Mouse (Mus musculus) layer of hippocampus, adult 11-12 months (tissue): ENCODE data around the gene Il15ra.

Source experiments
- DNase-seq: peaks from one replicate; pipeline ENCODE4 v3.0.0; 2022; ENCODE audit warnings: low spot score

The Il15ra gene

DNA sequence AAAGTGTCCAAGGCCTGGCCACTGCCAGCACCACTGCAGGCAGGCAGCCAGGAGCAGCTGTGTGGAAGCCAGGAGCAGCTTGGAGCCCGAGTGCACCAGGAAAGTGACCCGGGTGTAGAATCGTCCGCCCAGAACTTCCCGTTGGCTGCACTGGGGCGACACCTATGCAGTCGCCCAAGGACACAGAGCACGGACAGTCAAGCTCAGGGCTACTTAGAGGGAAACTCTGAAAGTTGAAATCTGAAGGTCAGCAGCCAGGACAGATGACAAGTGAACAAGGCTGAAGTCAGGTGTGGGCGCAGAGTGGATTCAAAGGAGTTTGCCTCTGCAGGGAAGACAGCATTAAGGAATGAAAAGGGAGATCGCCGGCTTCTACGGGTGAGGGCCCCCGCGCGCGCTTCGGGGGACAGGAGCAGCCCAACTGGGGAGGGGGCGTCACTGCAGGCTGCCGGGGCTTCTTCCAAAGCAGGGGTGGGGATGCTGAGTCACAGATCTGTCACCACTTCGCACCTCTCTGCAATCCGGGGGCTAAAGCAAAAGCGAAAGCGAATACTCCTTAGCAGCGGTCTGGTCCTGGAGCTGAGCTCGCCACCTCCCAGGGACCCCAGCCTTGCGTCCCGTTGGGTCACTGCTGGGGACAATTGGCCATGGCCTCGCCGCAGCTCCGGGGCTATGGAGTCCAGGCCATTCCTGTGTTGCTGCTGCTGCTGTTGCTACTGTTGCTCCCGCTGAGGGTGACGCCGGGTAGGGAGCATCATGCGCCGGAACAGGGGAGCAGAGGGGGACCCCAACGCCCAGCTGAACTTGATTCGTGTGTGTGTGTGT lies at the start of gene Il15ra:
Il15ra (plus strand) TSS at position 90 of the 825 bp plus-strand sequence.
- peak; percentile 56 for DNase-seq

GRCm38 (mm10) chr2:11657581-11657980 lies 47.5 kb upstream of the Il15ra start:
- DNase-seq: no peak

GRCm38 (mm10) chr2:11659263-11659662 lies 45.8 kb upstream of the Il15ra start:
- no peak for DNase-seq

GRCm38 (mm10) chr2:11662143-11662906 lies 42.8 kb upstream of the Il15ra start:
- DNase-seq: no peak

DNA sequence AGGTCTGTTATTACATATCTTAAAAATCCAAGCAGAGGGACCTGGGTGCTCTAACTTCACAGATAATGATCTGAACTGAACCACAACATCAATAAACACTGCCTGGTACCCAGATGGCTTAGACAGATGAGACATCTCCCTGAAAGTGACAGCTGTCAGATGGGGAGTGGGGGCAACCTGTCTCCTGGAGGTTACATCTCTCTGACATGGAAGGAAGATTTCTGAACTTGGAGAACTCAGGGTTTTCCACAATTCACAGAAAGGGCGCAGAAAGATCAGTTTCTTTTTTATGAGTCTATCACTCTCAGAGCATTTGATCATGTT lies 42.2 kb upstream of the Il15ra start:
- no peak for DNase-seq

DNA sequence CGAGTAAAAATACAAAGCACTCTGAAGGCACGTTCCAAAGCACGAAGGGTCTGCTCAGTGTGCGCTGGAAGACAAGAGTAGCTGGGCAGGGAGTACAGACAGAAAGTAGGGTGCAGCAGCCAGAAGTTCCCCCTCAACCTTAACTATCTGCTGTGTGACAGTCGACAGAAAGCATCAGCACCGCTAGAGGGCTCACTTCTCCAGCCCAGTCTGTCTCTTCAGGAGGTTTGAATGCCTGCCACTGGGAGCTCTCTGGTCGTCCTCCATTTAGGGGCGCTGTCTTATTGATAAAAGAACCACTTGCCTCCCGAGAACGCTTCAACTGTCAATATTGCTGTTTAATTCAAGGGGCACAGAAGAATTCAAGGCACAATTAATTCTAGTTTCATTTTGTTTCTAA lies 41.1 kb upstream of the Il15ra start:
- DNase-seq: peak; percentile 92

DNA sequence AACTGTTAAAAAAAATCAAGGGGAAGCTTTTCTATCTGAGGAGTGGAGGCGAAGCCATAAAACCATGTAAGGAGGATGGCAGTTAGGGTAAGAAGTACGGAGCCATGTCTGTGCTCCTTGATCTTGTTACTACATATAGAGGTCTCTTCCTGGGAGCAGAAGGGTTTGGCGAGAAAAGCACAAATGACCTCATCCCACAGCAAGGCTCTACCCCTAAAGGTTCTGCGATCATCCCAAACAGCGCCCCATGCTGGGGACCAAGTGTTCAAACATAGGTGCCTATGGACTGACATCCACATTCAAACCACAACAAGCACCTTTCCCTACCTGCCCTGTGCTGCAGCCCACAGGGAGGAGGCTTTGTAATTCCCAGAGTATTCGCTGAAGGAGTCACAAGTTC lies 40.7 kb upstream of the Il15ra start:
- no peak for DNase-seq

GRCm38 (mm10) chr2:11664806-11665205 lies 40.3 kb upstream of the Il15ra start:
- no peak for DNase-seq

DNA sequence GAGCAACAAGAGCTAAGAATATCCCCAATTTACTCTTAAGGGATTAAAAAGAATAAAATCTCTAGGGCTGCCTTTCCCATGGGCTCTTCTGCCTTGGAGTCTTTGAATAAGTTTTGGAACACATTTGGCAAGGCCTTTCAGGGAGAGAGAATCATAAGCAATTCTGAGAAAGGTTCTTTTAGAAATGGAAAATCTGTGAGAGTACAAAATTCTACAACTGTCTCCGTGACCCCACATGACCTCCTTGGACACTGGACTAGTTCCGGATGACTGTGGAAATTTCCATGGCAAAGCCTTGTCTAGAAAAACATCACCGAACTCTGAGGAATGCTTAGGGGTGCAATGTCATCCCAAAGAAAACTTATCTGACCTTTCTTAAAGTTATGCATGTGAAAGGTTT lies 39.8 kb upstream of the Il15ra start:
- no peak for DNase-seq

DNA sequence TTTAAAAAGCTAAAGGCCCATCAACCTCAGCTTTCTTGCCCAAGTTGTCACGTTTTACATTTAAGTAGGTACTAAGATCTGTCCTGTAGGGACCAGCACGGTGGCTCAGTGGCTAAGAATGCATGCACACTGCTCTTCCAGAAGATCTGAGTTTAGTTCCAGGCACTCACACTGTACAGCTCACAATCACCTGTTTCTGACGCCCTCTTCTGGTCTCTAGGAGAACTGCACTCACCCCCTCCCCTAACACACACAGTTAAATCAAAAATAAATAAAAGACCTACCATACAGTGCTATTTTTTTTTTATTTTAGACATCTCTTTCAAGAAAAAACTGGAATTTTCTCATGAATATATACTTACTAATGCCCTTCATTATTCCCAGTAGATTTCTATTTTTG lies 32.9 kb upstream of the Il15ra start:
- no peak for DNase-seq

DNA sequence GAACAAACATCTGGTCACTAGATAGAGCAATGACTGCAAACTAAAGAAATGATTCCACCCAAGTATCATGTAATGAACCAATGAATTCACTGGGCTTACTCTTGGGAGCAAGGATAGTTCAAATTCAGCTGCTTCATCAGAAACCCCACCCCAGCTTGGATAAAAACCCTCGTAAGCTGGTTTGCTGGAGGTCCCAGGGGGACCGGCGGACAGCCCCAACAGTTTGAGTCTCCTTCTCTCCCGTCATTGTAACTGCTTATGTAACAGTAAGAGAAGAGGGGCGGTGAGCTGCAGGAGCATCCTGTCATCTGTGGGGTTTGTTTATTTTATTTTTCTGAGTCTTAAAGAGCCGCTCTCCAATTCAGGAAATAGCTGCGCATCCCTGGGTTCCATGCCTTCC lies 25.5 kb upstream of the Il15ra start:
- no peak for DNase-seq

GRCm38 (mm10) chr2:11682712-11683111 lies 22.4 kb upstream of the Il15ra start:
- no peak for DNase-seq

DNA sequence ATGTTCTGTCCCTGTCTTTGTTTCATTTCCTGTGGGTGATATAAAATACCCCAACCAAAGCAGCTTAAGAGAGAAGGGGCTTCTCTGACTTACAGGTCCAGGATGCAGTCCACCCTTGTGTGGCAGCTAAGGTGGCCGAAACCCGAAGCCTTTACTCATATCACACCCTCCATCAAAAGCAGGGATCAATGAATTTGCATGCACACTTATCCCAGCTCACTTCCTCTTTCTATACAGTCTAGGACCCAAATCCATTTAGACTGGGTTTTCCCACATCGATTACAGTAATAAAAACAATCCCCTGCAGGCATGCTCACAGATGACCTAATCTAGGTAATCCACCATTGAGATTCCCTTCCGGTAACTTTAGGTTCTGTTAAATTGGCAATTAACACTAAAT lies 18.6 kb upstream of the Il15ra start:
- DNase-seq: no peak

DNA sequence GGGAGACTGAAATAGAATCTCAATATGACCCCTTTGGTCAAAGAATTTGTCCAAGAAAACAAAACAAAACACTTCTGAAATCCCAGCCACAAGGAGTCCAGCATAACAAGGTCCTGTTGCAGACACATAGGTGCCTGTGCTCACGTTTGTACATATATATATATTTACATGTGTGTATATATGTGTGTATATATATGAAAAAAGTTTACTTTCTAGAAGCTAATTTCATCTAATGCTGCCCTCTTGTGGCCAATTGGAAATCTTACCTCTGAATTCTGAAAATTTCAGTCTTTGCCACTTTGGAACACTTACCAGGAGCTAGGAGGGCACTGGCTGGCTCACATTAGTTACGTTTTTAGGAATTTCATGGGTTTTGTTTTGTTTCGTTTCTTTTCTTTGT lies 17.7 kb upstream of the Il15ra start:
- DNase-seq: no peak

DNA sequence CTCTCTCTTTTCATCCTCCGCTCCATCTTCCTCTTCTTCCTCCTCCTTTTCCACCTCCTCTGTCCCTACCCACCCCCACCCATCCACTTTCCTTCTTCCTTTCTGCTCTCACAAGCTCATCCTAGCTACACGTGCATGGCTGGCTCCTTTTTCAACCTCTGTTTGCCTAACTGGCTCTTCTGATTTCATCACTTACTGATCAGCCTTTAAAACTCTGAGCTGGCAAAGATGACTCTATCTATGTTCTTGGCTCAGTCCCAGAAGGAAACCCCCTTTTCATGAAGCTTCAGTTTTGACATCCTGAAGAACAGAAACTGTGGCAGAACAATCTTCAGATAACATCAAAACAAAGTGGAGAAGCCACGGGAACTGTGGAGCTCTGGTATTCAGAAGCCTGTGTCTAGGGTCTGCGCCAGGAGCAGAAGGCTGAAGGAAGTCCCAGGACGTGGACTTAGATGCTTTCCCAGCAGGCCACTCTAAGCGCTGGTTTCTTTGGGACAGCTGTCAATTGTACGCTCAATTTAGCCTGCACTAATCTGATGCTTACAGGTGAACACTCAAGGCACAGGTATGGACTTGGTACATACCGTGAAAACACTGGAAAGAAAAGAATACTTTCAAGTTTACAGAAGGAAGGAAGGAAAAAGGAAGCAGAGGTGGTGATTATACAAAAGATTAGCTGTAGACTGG lies 14.7 kb upstream of the Il15ra start:
- DNase-seq: no peak

GRCm38 (mm10) chr2:11693352-11693751 lies 11.7 kb upstream of the Il15ra start:
- DNase-seq: no peak

GRCm38 (mm10) chr2:11694104-11694503 lies 11.0 kb upstream of the Il15ra start:
- no peak for DNase-seq

DNA sequence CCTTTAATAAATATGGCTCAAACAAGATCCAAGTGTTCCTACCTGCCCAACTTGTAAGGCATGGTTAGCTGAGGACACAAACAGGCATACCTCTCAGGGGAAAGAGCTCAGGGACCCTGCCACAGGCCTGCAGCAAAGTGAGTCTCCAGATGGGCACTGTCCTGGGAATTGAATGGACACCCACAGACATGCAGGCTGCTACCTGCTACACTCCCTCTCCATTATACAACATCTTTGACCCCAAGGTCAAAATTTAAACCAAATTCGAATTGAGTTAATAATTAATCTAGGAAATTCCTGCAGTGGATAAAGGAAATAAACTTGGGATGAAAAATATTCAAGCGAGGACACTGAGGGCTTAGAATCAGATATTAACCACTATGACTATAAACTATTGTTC lies 9.2 kb upstream of the Il15ra start:
- no peak for DNase-seq

DNA sequence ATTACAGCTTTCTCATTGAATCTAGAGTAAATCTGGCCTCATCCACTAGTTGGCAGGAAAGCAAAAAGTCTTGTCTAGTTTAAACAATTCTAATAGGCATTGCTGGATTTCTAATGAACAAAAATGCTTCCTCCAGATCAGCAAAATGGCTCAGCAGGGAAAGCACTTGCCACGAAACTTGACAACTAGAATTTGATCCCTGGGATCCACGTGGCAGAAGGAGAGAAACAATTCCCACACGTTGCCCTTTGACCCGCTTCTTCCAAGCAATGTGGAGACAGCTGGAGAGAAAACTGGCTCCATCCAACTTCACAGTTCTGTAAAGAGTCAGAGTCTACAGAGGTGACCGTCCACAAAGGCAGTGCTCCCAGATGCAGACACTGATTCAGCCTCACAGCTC lies 6.1 kb upstream of the Il15ra start:
- no peak for DNase-seq

GRCm38 (mm10) chr2:11699905-11700304 lies 5.2 kb upstream of the Il15ra start:
- DNase-seq: no peak

- DNase-seq: no peak
Measured at GRCm38 (mm10) chr2:11706030-11706745, 1.1 kb downstream of the Il15ra start.

DNA sequence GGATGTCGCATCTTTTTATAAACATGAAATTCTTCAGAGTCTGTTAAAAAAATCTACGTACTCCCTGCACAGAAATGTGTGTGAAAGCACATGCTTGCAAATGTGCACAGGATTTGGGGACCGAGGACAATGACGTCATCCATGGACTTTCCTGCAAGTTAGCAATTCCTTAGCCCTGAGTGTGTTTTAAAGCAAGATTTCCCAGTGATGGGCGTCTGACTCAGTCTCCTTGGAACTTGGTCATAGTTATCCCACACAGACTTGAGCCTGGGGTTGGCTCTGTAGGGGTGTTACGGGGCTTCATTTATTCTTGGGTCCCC lies 1.6 kb downstream of the Il15ra start:
- no peak for DNase-seq

DNA sequence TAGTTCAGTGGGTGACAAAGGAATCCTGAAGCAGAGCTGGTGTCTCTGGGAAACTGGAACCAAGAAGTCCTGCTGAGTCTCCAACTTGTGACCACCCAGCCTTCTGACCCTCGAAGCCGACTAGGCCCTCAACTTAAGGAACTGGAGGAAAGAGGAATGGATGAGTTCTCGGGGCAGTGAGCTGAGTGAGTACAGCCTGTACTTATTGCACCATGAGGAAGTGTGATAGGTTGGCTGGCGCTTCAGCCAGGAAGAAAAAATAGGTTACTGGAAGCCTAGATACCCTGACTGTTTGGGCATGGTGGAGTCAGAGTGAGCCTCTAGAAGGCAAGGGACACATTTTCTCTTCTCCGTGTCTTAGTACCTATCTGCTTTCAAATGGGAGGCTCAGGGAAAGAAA lies 3.4 kb downstream of the Il15ra start:
- no peak for DNase-seq
